Mouse (Mus musculus): ENCODE data around the gene Pdzd2. TPM values are rescaled to one million over a fixed set of nuclear protein-coding genes. Genes with fewer than 3 reads are reported as not detected.

The Pdzd2 gene
- polyA plus RNA-seq, 1 experiment = 4.6 TPM

DNA sequence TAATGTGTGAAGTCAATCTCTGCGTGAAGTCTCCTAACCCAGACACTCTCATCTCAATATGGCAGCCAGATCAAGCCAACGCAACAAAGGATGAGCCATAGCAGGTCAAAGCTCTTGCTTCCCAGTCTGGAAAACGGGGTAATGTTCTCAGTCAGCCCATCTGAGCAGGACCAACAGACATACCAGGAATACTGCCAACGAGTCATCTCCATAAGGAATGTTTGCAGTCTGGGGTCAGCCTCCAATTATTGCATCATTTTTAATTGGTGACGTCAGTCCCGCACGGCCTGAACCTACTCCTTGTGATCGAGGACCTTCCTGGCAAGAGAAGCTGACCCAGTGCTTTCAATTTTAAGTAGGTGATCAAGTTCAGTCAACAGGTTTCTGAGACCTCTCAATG is 100.5 kb downstream of the Pdzd2 start:
- H3K27ac ChIP-seq (ENCODE audit: control insufficient read depth, insufficient read depth, low read depth, low read length, poor library complexity) = no peak overlapping the region
- 77% methylated on average over 8 of the region's 8 CpGs for WGBS
- no peak for TF ChIP-seq POLR2A (IDR thresholded peaks at IDR 0.05; ENCODE audit: borderline replicate concordance, control insufficient read depth, low read depth, low read length)
- TF ChIP-seq CTCF (IDR thresholded peaks at IDR 0.05; ENCODE audit: control insufficient read depth, insufficient read depth, low read length) = no peak
- H3K4me1 ChIP-seq (ENCODE audit: control insufficient read depth, insufficient read depth, low read length) = no peaks in the 10 kb centered on the region
- no peak overlapping the region for H3K4me3 ChIP-seq (replicated peaks; ENCODE audit: control insufficient read depth, low read depth, low read length)

DNA sequence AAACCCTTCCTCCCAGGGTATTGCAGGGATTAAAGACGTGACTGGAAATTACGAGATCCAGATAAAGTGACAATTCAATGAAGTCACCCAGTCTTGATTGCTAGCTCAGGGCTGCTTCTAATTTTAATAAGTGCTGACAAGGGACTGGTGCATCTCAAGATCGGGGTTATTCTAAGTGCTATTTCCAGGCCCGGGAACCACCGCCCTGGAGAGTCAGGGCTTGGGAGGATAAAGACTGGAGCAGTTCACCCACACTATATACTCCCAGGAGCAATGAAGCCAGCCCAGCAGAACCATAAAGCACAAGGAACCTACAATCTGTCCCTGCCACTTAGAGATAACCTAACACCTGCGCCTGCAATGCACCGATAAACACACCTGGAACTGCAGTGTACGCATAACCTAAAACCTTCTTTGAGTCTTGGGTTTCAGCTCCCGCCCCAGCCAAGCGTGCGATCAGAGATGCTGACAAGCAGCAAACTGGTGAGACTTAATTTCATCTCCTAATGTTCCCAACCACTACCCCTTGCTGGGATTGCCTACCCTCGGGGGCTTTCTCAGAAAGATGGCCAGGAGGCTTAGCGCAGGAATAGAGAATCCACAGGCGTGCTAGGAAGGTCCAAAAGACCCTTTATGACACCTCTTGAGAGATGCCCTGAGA is 101.2 kb downstream of the Pdzd2 start:
- TF ChIP-seq POLR2A (IDR thresholded peaks at IDR 0.05; ENCODE audit: borderline replicate concordance, control insufficient read depth, low read depth, low read length) (no peak), CTCF (IDR thresholded peaks at IDR 0.05; ENCODE audit: control insufficient read depth, insufficient read depth, low read length) (no peak)
- H3K27ac ChIP-seq (ENCODE audit: control insufficient read depth, insufficient read depth, low read depth, low read length, poor library complexity) = no peak overlapping the region
- H3K4me1 ChIP-seq (ENCODE audit: control insufficient read depth, insufficient read depth, low read length) = no peaks in the 10 kb centered on the region
- WGBS = 87% methylated on average over 14 of the region's 14 CpGs
- H3K4me3 ChIP-seq (replicated peaks; ENCODE audit: control insufficient read depth, low read depth, low read length) = no peak overlapping the region

DNA sequence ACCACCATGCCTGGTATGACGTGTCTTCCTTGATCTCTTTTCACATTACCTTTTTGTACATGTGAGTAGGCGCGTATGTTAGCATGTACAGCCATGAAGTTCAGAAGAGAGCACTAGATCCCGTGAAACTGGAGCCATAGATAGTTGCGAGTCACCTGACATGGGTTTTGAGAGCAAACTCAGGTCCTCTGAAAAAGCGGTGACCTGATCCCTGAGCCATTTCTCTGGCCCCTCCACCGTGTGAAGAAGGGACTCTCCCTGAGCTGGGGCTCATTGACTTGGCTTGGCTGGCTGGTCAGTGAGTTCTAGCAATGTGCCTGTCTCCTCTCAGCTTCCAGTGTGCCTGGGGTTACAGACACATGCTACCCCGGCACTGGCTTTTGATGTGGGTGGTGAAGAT is 102.2 kb downstream of the Pdzd2 start:
- 86% methylated on average over 8 of the region's 8 CpGs for WGBS
- no peak for TF ChIP-seq POLR2A (IDR thresholded peaks at IDR 0.05; ENCODE audit: borderline replicate concordance, control insufficient read depth, low read depth, low read length)
- no peak overlapping the region for H3K27ac ChIP-seq (ENCODE audit: control insufficient read depth, insufficient read depth, low read depth, low read length, poor library complexity)
- H3K4me1 ChIP-seq (ENCODE audit: control insufficient read depth, insufficient read depth, low read length) = no peaks in the 10 kb centered on the region
- no peak overlapping the region for H3K4me3 ChIP-seq (replicated peaks; ENCODE audit: control insufficient read depth, low read depth, low read length)

GRCm38 (mm10) chr15:12636386-12636785 is 103.3 kb downstream of the Pdzd2 start:
- WGBS = 82% methylated on average over 5 of the region's 5 CpGs
- H3K4me1 ChIP-seq (ENCODE audit: control insufficient read depth, insufficient read depth, low read length) = no peaks in the 10 kb centered on the region
- no peak overlapping the region for H3K4me3 ChIP-seq (replicated peaks; ENCODE audit: control insufficient read depth, low read depth, low read length)
- TF ChIP-seq CTCF (IDR thresholded peaks at IDR 0.05; ENCODE audit: control insufficient read depth, insufficient read depth, low read length) = no peak
- TF ChIP-seq POLR2A (IDR thresholded peaks at IDR 0.05; ENCODE audit: borderline replicate concordance, control insufficient read depth, low read depth, low read length) = no peak
- H3K27ac ChIP-seq (ENCODE audit: control insufficient read depth, insufficient read depth, low read depth, low read length, poor library complexity) = no peak overlapping the region

DNA sequence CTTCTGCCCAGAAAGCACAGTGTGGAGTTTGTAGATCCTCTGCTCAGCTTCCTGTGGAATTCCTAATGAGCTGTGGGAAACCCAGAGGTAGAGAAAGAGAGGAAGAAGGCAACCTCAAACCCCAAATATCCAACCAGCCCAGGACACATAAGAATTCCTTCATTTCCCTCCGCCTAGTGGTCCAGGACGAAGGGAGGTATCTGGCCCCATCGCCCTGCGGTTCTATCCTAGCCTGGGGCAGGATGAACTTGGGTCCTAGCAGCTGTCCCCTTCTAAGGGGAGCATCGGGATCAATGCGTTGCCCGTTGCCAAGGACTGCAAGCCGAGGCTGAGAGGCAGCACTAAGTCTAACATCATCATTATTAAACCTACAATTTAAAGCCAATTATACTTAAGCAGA is 104.8 kb downstream of the Pdzd2 start:
- H3K4me3 ChIP-seq (replicated peaks; ENCODE audit: control insufficient read depth, low read depth, low read length) = no peak overlapping the region
- TF ChIP-seq POLR2A (IDR thresholded peaks at IDR 0.05; ENCODE audit: borderline replicate concordance, control insufficient read depth, low read depth, low read length) (no peak), CTCF (IDR thresholded peaks at IDR 0.05; ENCODE audit: control insufficient read depth, insufficient read depth, low read length) (no peak)
- no peak overlapping the region for H3K27ac ChIP-seq (ENCODE audit: control insufficient read depth, insufficient read depth, low read depth, low read length, poor library complexity)
- H3K4me1 ChIP-seq (ENCODE audit: control insufficient read depth, insufficient read depth, low read length) = no peaks in the 10 kb centered on the region
- 92% methylated on average over 8 of the region's 8 CpGs for WGBS

DNA sequence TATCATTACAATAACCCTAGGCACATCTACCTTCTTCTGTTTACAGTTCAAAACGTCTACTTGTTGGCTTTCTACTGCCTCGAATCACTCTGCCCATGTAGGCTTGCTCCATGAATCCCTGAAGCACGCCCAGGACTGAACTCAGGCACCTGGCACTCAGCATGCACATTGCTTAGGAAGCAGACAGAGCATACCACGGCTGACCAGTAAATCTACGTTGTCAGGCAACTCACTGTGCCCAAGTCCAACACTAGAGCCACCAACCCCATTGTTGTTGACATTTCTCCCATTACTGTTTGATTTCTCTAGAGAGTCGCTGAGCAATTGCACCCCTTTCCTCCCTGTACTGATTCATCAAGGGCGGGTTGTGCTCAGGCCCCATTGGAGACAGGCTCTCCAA is 110.6 kb downstream of the Pdzd2 start:
- WGBS = 80% methylated on average over 7 of the region's 7 CpGs
- no peak overlapping the region for H3K27ac ChIP-seq (ENCODE audit: control insufficient read depth, insufficient read depth, low read depth, low read length, poor library complexity)
- H3K4me3 ChIP-seq (replicated peaks; ENCODE audit: control insufficient read depth, low read depth, low read length) = no peak overlapping the region
- TF ChIP-seq CTCF (IDR thresholded peaks at IDR 0.05; ENCODE audit: control insufficient read depth, insufficient read depth, low read length) = no peak
- no peak for TF ChIP-seq POLR2A (IDR thresholded peaks at IDR 0.05; ENCODE audit: borderline replicate concordance, control insufficient read depth, low read depth, low read length)
- no peaks in the 10 kb centered on the region for H3K4me1 ChIP-seq (ENCODE audit: control insufficient read depth, insufficient read depth, low read length)

- H3K4me1 ChIP-seq (ENCODE audit: control insufficient read depth, insufficient read depth, low read length) = no peaks in the 10 kb centered on the region
- H3K27ac ChIP-seq (ENCODE audit: control insufficient read depth, insufficient read depth, low read depth, low read length, poor library complexity) = no peak overlapping the region
- TF ChIP-seq POLR2A (IDR thresholded peaks at IDR 0.05; ENCODE audit: borderline replicate concordance, control insufficient read depth, low read depth, low read length) (no peak), CTCF (IDR thresholded peaks at IDR 0.05; ENCODE audit: control insufficient read depth, insufficient read depth, low read length) (no peak)
- no peak overlapping the region for H3K4me3 ChIP-seq (replicated peaks; ENCODE audit: control insufficient read depth, low read depth, low read length)
- 88% methylated on average over 7 of the region's 7 CpGs for WGBS
These were observed 111.3 kb downstream of the Pdzd2 start for GRCm38 (mm10) chr15:12628451-12628850.

- 30% methylated on average over 9 of the region's 9 CpGs for WGBS
- H3K4me3 ChIP-seq (replicated peaks; ENCODE audit: control insufficient read depth, low read depth, low read length) = no peak overlapping the region
- TF ChIP-seq POLR2A (IDR thresholded peaks at IDR 0.05; ENCODE audit: borderline replicate concordance, control insufficient read depth, low read depth, low read length) = no peak
- H3K4me1 ChIP-seq (ENCODE audit: control insufficient read depth, insufficient read depth, low read length) = no peaks in the 10 kb centered on the region
- H3K27ac ChIP-seq (ENCODE audit: control insufficient read depth, insufficient read depth, low read depth, low read length, poor library complexity) = no peak overlapping the region
These were observed 112.8 kb downstream of the Pdzd2 start for GRCm38 (mm10) chr15:12626930-12627329.

GRCm38 (mm10) chr15:12626166-12626565 is 113.6 kb downstream of the Pdzd2 start:
- H3K4me1 ChIP-seq (ENCODE audit: control insufficient read depth, insufficient read depth, low read length) = no peaks in the 10 kb centered on the region
- no peak overlapping the region for H3K27ac ChIP-seq (ENCODE audit: control insufficient read depth, insufficient read depth, low read depth, low read length, poor library complexity)
- 23% methylated on average over 8 of the region's 8 CpGs for WGBS
- H3K4me3 ChIP-seq (replicated peaks; ENCODE audit: control insufficient read depth, low read depth, low read length) = no peak overlapping the region
- TF ChIP-seq CTCF (IDR thresholded peaks at IDR 0.05; ENCODE audit: control insufficient read depth, insufficient read depth, low read length) = no peak
- TF ChIP-seq POLR2A (IDR thresholded peaks at IDR 0.05; ENCODE audit: borderline replicate concordance, control insufficient read depth, low read depth, low read length) = no peak

Data from bone marrow, adult 2 months (tissue).